Mouse (Mus musculus) midbrain, embryonic 11.5 days (tissue): ENCODE measurements at regions not wholly inside any gene's neighbourhood (a gene's known extent, or its start where the extent isn't known, plus 50 kb on each side); places are given as distances from the start of the nearest gene placed in this dataset.

Experiments used
- ATAC-seq: fragments of 200-750 bp; cut with Nextera tagmentation; 2 replicates; pipeline ENCODE4 v1.8.0; 2017; ENCODE audit warnings: moderate TSS enrichment, moderate library complexity; ENCODE audit not compliant: low FRiP score
- DNase-seq: peaks from one replicate; pipeline ENCODE4 v3.0.0; 2015; ENCODE audit warnings: low spot score; ENCODE audit errors: missing footprints
- H3K27ac ChIP-seq: fragments of 300-500 bp; sonication (generic); 2 replicates; pipeline ENCODE4 v1.5.1; 2014; ENCODE audit warnings: low read depth, low read length
- H3K27me3 ChIP-seq: fragments of 300-500 bp; sonication (generic); 2 replicates; pipeline ENCODE4 v1.6.1; 2014; ENCODE audit warnings: mild to moderate bottlenecking, low read length, moderate library complexity, mixed read lengths; ENCODE audit not compliant: control insufficient read depth, insufficient read depth
- H3K36me3 ChIP-seq: fragments of 300-500 bp; sonication (generic); 2 replicates; pipeline ENCODE4 v1.6.1; 2014; ENCODE audit warnings: mild to moderate bottlenecking, low read length, moderate library complexity, mixed read lengths; ENCODE audit not compliant: control insufficient read depth, insufficient read depth
- H3K4me1 ChIP-seq: fragments of 300-500 bp; sonication (generic); 2 replicates; pipeline ENCODE4 v1.6.1; 2014; ENCODE audit warnings: low read length; ENCODE audit not compliant: control insufficient read depth, insufficient read depth
- H3K4me2 ChIP-seq: fragments of 300-500 bp; sonication (generic); 2 replicates; pipeline ENCODE4 v1.6.1; 2014; ENCODE audit warnings: mild to moderate bottlenecking, moderate library complexity
- H3K4me3 ChIP-seq: fragments of 300-500 bp; sonication (generic); 2 replicates; pipeline ENCODE4 v1.5.1; 2014; ENCODE audit warnings: low read depth, low read length
- H3K9ac ChIP-seq: fragments of 300-500 bp; sonication (generic); 2 replicates; pipeline ENCODE4 v1.6.1; 2014; ENCODE audit warnings: low read length
- H3K9me3 ChIP-seq: fragments of 300-500 bp; sonication (generic); 2 replicates; pipeline ENCODE4 v1.6.1; 2016; ENCODE audit warnings: low read length; ENCODE audit not compliant: control insufficient read depth
- WGBS: fragments of 180-500 bp; shearing (Covaris S2); extraction: QIAGEN DNeasy Blood & Tissue Kit; methylation state at CpG from one replicate; pipeline ENCODE4 v1.1.7; 2014; 5-methylcytosine and 5-hydroxymethylcytosine counted together

- H3K4me3 ChIP-seq, result no peak overlapping the region
- H3K9me3 ChIP-seq, result no peaks in the 10 kb centered on the region; the same call in 1 of the 2 replicates
- WGBS, result 84% methylated on average over 5 of the region's 5 CpGs
Measured at GRCm38 (mm10) chr7:82921722-82922121, 54.6 kb downstream of the Mex3b start.

GRCm38 (mm10) chr7:82923220-82924071 is 56.3 kb downstream of the Mex3b start:
- ATAC-seq (no peak), DNase-seq (peak; percentile 84)
- no peaks in the 10 kb centered on the region; the same call in 1 of the 2 replicates for H3K9me3 ChIP-seq
- WGBS, result 80% methylated on average over 11 of the region's 11 CpGs
- no peaks in the 10 kb centered on the region for H3K36me3 ChIP-seq
- no peak overlapping the region for H3K4me2 ChIP-seq
- H3K4me3 ChIP-seq, result no peak overlapping the region
- H3K9ac ChIP-seq, result no peak overlapping the region
- H3K27me3 ChIP-seq, result no peaks in the 10 kb centered on the region
- no peaks in the 10 kb centered on the region for H3K4me1 ChIP-seq
- no peak overlapping the region for H3K27ac ChIP-seq

More at GRCm38 (mm10) chr7:82921722-82922121, 54.6 kb downstream of the Mex3b start:
- DNase-seq (no peak), ATAC-seq (no peak)
- Histone ChIP-seq H3K27me3 (no peaks in the 10 kb centered on the region), H3K27ac (no peak overlapping the region), H3K4me2 (no peak overlapping the region), H3K36me3 (no peaks in the 10 kb centered on the region), H3K9ac (no peak overlapping the region), H3K4me1 (no peaks in the 10 kb centered on the region)

- no peak overlapping the region for H3K9ac ChIP-seq
- DNase-seq (peak; percentile 14), ATAC-seq (no peak)
- no peak overlapping the region for H3K4me3 ChIP-seq
- no peak overlapping the region for H3K4me2 ChIP-seq
- H3K27ac ChIP-seq, result no peak overlapping the region
- no peaks in the 10 kb centered on the region for H3K9me3 ChIP-seq
- H3K27me3 ChIP-seq, result no peaks in the 10 kb centered on the region
- no peaks in the 10 kb centered on the region for H3K4me1 ChIP-seq
- H3K36me3 ChIP-seq, result no peaks in the 10 kb centered on the region
- WGBS, result 88% methylated on average over 3 of the region's 3 CpGs
Measured at GRCm38 (mm10) chr7:82924092-82924491, 57.0 kb downstream of the Mex3b start.

GRCm38 (mm10) chr7:82938311-82938710 is 71.2 kb downstream of the Mex3b start:
- H3K9ac ChIP-seq, result no peak overlapping the region
- H3K36me3 ChIP-seq, result no peaks in the 10 kb centered on the region
- no peak overlapping the region for H3K4me2 ChIP-seq
- no peak overlapping the region for H3K27ac ChIP-seq
- peaks cover 3% of the 10 kb centered on the region; the same call in 1 of the 2 replicates for H3K4me1 ChIP-seq
- H3K9me3 ChIP-seq, result no peaks in the 10 kb centered on the region
- WGBS, result 5% methylated on average over 3 of the region's 3 CpGs
- DNase-seq, result peak; percentile 83
- ATAC-seq, result no peak
- H3K27me3 ChIP-seq, result no peaks in the 10 kb centered on the region
- no peak overlapping the region for H3K4me3 ChIP-seq

- Histone ChIP-seq H3K4me3 (no peak overlapping the region), H3K9ac (no peak overlapping the region), H3K36me3 (no peaks in the 10 kb centered on the region), H3K27ac (no peak overlapping the region), H3K4me1 (peaks cover 3% of the 10 kb centered on the region; the same call in 1 of the 2 replicates), H3K27me3 (no peaks in the 10 kb centered on the region), H3K9me3 (no peaks in the 10 kb centered on the region), H3K4me2 (no peak overlapping the region)
- no peak for ATAC-seq
- peak; percentile 23 for DNase-seq
- WGBS, result 90% methylated on average over 11 of the region's 11 CpGs
Measured at GRCm38 (mm10) chr7:82939536-82939935, 72.4 kb downstream of the Mex3b start.

- no peak for ATAC-seq
- Histone ChIP-seq H3K9ac (no peak overlapping the region), H3K9me3 (no peaks in the 10 kb centered on the region), H3K4me2 (no peak overlapping the region), H3K4me3 (no peak overlapping the region), H3K4me1 (no peaks in the 10 kb centered on the region; the same call in 1 of the 2 replicates), H3K27ac (no peak overlapping the region), H3K36me3 (no peaks in the 10 kb centered on the region), H3K27me3 (no peaks in the 10 kb centered on the region)
- peak; percentile 73 for DNase-seq
- WGBS, result 86% methylated on average over 9 of the region's 9 CpGs
Measured at GRCm38 (mm10) chr7:82943376-82943775, 76.2 kb downstream of the Mex3b start.

- DNase-seq, result peak; percentile 45
- WGBS, result 94% methylated on average over 1 of the region's 1 CpGs
- ATAC-seq, result no peak
- no peaks in the 10 kb centered on the region for H3K9me3 ChIP-seq
- no peak overlapping the region for H3K9ac ChIP-seq
- no peaks in the 10 kb centered on the region for H3K27me3 ChIP-seq
- H3K4me3 ChIP-seq, result no peak overlapping the region
- H3K4me2 ChIP-seq, result no peak overlapping the region
- no peaks in the 10 kb centered on the region for H3K4me1 ChIP-seq
- no peaks in the 10 kb centered on the region for H3K36me3 ChIP-seq
- H3K27ac ChIP-seq, result no peak overlapping the region
Measured at GRCm38 (mm10) chr7:82943797-82944196, 76.7 kb downstream of the Mex3b start.

GRCm38 (mm10) chr7:82949372-82949771 is 82.2 kb downstream of the Mex3b start:
- H3K36me3 ChIP-seq, result no peaks in the 10 kb centered on the region
- no peak overlapping the region for H3K4me3 ChIP-seq
- H3K4me1 ChIP-seq, result no peaks in the 10 kb centered on the region
- DNase-seq (peak; percentile 80), ATAC-seq (no peak)
- WGBS, result 78% methylated on average over 6 of the region's 6 CpGs
- no peaks in the 10 kb centered on the region for H3K9me3 ChIP-seq
- no peak overlapping the region for H3K27ac ChIP-seq
- no peak overlapping the region for H3K9ac ChIP-seq
- H3K27me3 ChIP-seq, result no peaks in the 10 kb centered on the region
- no peak overlapping the region for H3K4me2 ChIP-seq

DNA sequence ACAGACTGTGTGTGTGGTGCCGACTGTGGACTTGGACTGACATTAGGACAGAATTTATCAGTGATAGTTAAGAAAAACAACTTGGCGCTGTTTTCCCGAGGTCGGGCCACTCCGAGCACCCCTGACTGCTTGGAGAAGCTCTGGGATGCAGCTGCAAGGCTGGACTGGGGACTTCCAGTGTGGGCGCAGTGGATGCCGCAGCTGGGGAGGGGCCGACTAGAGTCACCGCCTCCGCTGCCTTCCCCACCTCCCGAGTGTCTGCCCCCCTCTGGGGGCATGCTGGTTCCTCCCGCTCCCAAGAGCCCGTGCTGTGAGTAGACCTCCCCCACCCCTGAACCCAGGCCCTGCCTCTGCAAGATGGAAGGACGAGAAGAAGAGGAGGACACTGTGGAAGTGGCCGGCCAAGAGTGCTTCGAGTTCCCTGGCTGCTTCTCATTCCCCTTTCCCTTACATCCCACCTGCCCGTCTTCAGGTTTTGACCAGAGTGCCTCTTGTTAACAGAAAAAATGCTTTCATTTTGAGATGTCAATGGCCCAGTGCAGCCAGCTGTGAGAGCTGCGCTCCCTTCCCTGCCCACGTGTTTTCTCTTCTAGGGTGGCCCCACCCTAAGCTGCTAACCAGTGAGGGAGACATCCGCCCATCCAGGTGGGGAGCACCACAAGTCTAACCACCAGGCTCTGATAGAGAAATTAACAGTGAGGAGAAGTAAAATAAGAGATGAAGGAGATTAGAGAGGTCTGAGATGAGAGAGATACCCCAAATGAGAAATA is 90.3 kb downstream of the Mex3b start:
- Histone ChIP-seq H3K4me3 (no peak overlapping the region), H3K36me3 (no peaks in the 10 kb centered on the region), H3K27ac (no peak overlapping the region), H3K4me1 (no peaks in the 10 kb centered on the region), H3K9ac (no peak overlapping the region), H3K4me2 (no peak overlapping the region), H3K27me3 (no peaks in the 10 kb centered on the region), H3K9me3 (no peaks in the 10 kb centered on the region)
- DNase-seq (no peak), ATAC-seq (no peak)
- whole genome bisulfite sequencing, result 62% methylated on average over 20 of the region's 20 CpGs
